Mouse (Mus musculus) lung, embryonic 15.5 days (tissue): ENCODE data around the gene Pole2. TPM values are rescaled to one million over a fixed set of nuclear protein-coding genes. Genes with fewer than 3 reads are reported as not detected.

Experiments used
- ATAC-seq: fragments of 200-750 bp; cut with Nextera tagmentation; 2 replicates; pipeline ENCODE4 v1.8.0; 2017; ENCODE audit warnings: moderate number of reproducible peaks, borderline replicate concordance; ENCODE audit not compliant: low FRiP score, low TSS enrichment; ENCODE audit errors: extremely low read depth
- H3K27ac ChIP-seq: fragments of 300-500 bp; sonication (generic); 2 replicates; pipeline ENCODE4 v1.5.1; 2015; ENCODE audit warnings: moderate library complexity, mild to moderate bottlenecking, inconsistent platforms
- H3K27me3 ChIP-seq: fragments of 300-500 bp; sonication (generic); 2 replicates; pipeline ENCODE4 v1.6.1; 2015; ENCODE audit warnings: inconsistent platforms
- H3K36me3 ChIP-seq: fragments of 300-500 bp; sonication (generic); 2 replicates; pipeline ENCODE4 v1.6.1; 2015; ENCODE audit warnings: inconsistent platforms
- H3K4me1 ChIP-seq: fragments of 300-500 bp; sonication (generic); 2 replicates; pipeline ENCODE4 v1.6.1; 2015; ENCODE audit warnings: inconsistent platforms
- H3K4me2 ChIP-seq: fragments of 300-500 bp; sonication (generic); 2 replicates; pipeline ENCODE4 v1.6.1; 2015; ENCODE audit warnings: inconsistent platforms, mild to moderate bottlenecking, moderate library complexity
- H3K4me3 ChIP-seq: fragments of 300-500 bp; sonication (generic); 2 replicates; pipeline ENCODE4 v1.5.1; 2015; ENCODE audit warnings: mild to moderate bottlenecking, inconsistent platforms
- H3K9ac ChIP-seq: fragments of 300-500 bp; sonication (generic); 2 replicates; pipeline ENCODE4 v1.6.1; 2015; ENCODE audit warnings: inconsistent platforms
- H3K9me3 ChIP-seq: fragments of 300-500 bp; sonication (generic); 2 replicates; pipeline ENCODE4 v1.6.1; 2016; ENCODE audit warnings: inconsistent platforms
- WGBS: fragments of 180-500 bp; shearing (Covaris S2); methylation state at CpG from one replicate; pipeline ENCODE4 v1.1.7; 2015; 5-methylcytosine and 5-hydroxymethylcytosine counted together
- polyA plus RNA-seq: library from polyadenylated mRNA; unstranded; fragments of >200 nt; fragmentation: Nextera tagmentation; extraction: Ambion mirVana; gene quantifications from 2 replicates; pipeline ENCODE4 v1.2.1, GENCODE M21; 2015

The Pole2 gene
- polyA plus RNA-seq, 1 experiment from 2014 or later, result 33.5 TPM

- Histone ChIP-seq H3K4me1 (peaks cover 19% of the 10 kb centered on the region), H3K36me3 (peaks cover 41% of the 10 kb centered on the region), H3K9me3 (no peaks in the 10 kb centered on the region), H3K9ac (no peak overlapping the region), H3K27me3 (no peaks in the 10 kb centered on the region), H3K4me3 (no peak overlapping the region), H3K4me2 (no peak overlapping the region), H3K27ac (no peak overlapping the region)
- no peak for ATAC-seq
- 61% methylated on average over 5 of the region's 5 CpGs for WGBS
Measured at GRCm38 (mm10) chr12:69186811-69187471, 41.1 kb downstream of the Pole2 start.

DNA sequence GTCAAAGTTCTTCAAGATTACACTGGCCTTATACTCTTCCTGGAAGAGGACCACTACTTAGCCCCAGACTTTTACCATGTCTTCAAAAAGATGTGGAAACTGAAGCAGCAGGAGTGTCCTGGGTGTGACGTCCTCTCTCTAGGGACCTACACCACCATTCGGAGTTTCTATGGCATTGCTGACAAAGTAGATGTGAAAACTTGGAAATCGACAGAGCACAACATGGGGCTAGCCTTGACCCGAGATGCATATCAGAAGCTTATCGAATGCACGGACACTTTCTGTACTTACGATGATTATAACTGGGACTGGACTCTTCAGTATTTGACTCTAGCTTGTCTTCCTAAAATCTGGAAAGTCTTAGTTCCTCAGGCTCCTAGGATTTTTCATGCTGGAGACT, 42.6 kb downstream of the Pole2 start:
- no peak for ATAC-seq

GRCm38 (mm10) chr12:69184342-69185295, 43.4 kb downstream of the Pole2 start:
- H3K4me2 ChIP-seq, result peak overlapping the region; percentile 74
- 2% methylated on average over 80 of the region's 86 CpGs for WGBS
- peak; percentile 76 for ATAC-seq
- peaks cover 30% of the 10 kb centered on the region for H3K36me3 ChIP-seq
- peak overlapping the region; percentile 69 for H3K4me3 ChIP-seq
- H3K27ac ChIP-seq, result peak overlapping the region; percentile 89
- H3K4me1 ChIP-seq, result peaks cover 19% of the 10 kb centered on the region
- H3K9me3 ChIP-seq, result no peaks in the 10 kb centered on the region
- H3K9ac ChIP-seq, result peak overlapping the region; percentile 88
- H3K27me3 ChIP-seq, result no peaks in the 10 kb centered on the region

More for the DNA sequence above, 42.6 kb downstream of the Pole2 start:
- Histone ChIP-seq H3K4me2 (peak overlapping the region; percentile 74), H3K4me1 (peaks cover 19% of the 10 kb centered on the region), H3K9ac (peak overlapping the region; percentile 88), H3K9me3 (no peaks in the 10 kb centered on the region), H3K27ac (no peak overlapping the region), H3K36me3 (peaks cover 38% of the 10 kb centered on the region), H3K27me3 (no peaks in the 10 kb centered on the region), H3K4me3 (peak overlapping the region; percentile 69)
- 73% methylated on average over 7 of the region's 7 CpGs for WGBS

DNA sequence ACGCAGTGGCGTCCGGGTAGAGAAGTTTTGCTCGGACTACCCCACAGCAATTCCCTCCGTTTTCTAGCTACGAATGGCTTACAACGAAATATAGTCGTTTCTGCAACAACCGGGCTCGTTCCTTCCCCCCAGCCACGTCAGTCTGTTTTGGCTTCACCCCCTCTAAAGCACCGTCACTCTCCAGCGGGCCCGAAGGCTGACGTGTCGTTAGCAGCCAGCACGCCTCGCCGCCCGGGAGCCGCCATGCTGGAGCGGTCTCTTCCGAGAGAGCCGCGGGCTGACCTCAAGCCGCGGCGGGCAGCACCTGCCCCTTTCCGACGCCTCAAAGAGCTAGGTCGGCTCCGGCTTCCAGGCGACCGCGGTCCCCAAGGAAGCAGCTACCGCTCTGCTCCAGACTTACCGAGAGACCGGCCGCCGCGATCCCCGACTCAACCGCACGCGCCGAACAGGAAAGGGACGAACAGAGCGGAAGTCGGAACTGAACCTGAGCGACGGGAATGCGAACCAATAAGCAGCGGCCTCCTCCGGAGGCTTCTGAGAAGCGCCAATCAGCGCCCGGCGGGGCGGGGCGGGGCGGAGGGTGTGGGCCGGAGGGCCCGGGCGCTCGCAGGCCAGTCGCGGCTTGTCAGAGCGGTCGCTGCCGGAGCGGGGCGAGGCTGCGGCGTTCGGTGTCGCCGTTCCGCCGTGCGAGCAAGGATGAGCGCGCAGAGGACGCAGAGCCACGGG, 44.2 kb downstream of the Pole2 start, which contains the start of the genes Rpl36al and Mgat2:
Gene Rpl36al, minus strand, starts transcription at position 501 of the 726 bp plus-strand sequence.
Gene Mgat2, plus strand, starts transcription at position 575 of the 726 bp plus-strand sequence.
- H3K27ac ChIP-seq, result peak within 1 kb of the TSS; percentile 89
- peak; percentile 99 for ATAC-seq
- under 1% methylated on average over 79 of the region's 84 CpGs for WGBS

GRCm38 (mm10) chr12:69181800-69182199, 46.2 kb downstream of the Pole2 start:
- H3K9ac ChIP-seq, result no peak overlapping the region
- ATAC-seq, result no peak
- H3K36me3 ChIP-seq, result peaks cover 12% of the 10 kb centered on the region
- H3K9me3 ChIP-seq, result no peaks in the 10 kb centered on the region
- WGBS, result 86% methylated on average over 4 of the region's 4 CpGs
- no peak overlapping the region for H3K4me2 ChIP-seq
- no peak overlapping the region for H3K4me3 ChIP-seq
- no peak overlapping the region for H3K27ac ChIP-seq
- peaks cover 12% of the 10 kb centered on the region for H3K4me1 ChIP-seq
- no peaks in the 10 kb centered on the region for H3K27me3 ChIP-seq

More for the DNA sequence above, 44.2 kb downstream of the Pole2 start, which contains the start of the genes Rpl36al and Mgat2:
- Histone ChIP-seq H3K36me3 (peaks cover 24% of the 10 kb centered on the region), H3K4me2 (peak within 1 kb of the TSS; percentile 74), H3K27me3 (no peaks in the 10 kb centered on the region), H3K4me3 (peak within 1 kb of the TSS; percentile 69), H3K9me3 (no peaks in the 10 kb centered on the region), H3K9ac (peak within 1 kb of the TSS; percentile 88), H3K4me1 (peaks cover 19% of the 10 kb centered on the region)

DNA sequence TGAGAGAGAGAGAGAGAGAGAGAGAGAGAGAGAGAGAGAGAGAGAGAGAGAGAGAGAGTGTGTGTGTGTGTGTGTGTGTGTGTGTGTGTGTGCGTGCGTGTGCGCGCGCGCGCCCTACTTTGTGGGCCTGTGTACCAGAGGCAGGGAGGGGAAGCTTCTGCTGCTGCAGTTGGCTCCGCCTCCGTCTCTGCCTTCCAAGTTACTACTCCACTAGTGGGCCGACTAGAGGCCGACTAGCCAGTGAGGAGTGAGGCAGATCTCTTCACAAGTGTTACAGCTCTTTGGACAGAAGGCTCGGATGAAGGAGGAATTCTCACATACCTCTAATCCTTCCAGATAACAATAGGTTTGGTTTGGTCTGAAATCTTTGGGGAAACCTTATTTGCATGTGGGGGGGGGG, 48.6 kb downstream of the Pole2 start:
- Histone ChIP-seq H3K27ac (no peak overlapping the region), H3K36me3 (peaks cover 21% of the 10 kb centered on the region), H3K4me2 (no peak overlapping the region), H3K27me3 (no peaks in the 10 kb centered on the region), H3K4me3 (no peak overlapping the region), H3K9me3 (no peaks in the 10 kb centered on the region), H3K9ac (no peak overlapping the region), H3K4me1 (no peaks in the 10 kb centered on the region)
- ATAC-seq, result no peak
- WGBS, result 72% methylated on average over 12 of the region's 12 CpGs

DNA sequence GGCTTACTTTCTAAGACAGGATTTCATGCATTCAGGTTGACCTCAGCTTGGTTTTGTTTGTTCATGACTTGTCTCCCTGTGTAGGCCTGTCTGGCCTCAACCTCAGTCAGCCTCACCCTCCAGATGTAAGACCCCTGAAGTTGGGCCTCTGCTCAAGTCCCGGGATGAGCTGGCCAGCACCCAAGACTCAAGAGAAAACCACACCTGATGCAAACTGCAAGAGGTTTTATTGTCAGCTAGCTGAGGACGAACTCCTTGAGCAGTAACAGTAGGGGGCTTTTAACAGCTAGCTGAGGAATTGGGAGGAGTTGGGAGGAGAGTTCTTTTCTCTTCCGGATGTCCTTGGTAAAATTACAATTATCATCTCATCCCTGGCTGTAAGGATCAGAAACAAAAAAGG, 50.5 kb downstream of the Pole2 start:
- Histone ChIP-seq H3K4me2 (no peak overlapping the region), H3K4me1 (no peaks in the 10 kb centered on the region), H3K9me3 (no peaks in the 10 kb centered on the region), H3K9ac (no peak overlapping the region), H3K36me3 (peaks cover 29% of the 10 kb centered on the region), H3K27ac (no peak overlapping the region), H3K27me3 (no peaks in the 10 kb centered on the region), H3K4me3 (no peak overlapping the region)
- no peak for ATAC-seq
- 78% methylated on average over 3 of the region's 3 CpGs for WGBS

DNA sequence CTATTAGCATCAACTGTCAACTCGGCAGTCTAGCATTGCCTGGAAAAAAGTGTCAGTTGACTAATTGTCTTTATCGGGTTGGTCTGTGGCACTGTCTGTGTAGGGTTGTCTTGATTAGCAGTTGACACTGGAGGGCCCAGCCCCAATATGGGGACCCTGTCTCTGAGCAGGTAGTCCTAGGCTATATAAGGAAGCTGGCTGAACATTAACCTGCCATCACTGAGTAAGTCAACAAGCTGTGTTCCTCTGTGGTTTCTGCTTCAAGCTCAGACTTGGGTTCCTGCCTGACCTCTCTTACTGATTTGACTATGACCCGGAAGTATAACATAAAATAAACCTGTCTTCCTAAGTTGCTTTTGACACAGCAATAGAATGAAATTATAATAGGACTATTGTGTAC, 52.0 kb downstream of the Pole2 start:
- peaks cover 23% of the 10 kb centered on the region for H3K36me3 ChIP-seq
- 89% methylated on average over 3 of the region's 3 CpGs for WGBS
- no peak for ATAC-seq

DNA sequence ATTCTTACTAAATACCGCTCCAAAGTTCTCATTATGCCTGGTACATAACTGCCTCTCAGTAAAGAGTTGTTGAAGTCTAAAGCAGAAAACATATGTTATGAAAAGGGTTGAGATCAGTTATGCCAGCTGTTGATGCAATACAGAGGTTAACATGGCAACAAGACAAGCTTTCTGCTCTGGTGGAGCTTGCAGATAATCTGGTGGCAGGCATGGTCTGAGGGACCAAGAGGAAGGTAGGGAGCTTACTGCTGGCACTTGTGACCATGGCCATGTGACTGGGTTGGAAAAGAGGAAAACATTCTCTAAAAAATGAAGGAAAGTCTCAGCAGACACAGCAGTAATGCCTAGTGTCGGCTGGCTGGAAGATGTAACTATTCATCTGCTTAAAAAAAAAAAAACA, 56.7 kb downstream of the Pole2 start:
- WGBS, result 93% methylated on average over 2 of the region's 2 CpGs
- no peak overlapping the region for H3K4me3 ChIP-seq

More for the DNA sequence above, 52.0 kb downstream of the Pole2 start:
- H3K27me3 ChIP-seq, result no peaks in the 10 kb centered on the region
- no peak overlapping the region for H3K9ac ChIP-seq
- H3K4me3 ChIP-seq, result no peak overlapping the region
- no peaks in the 10 kb centered on the region for H3K4me1 ChIP-seq
- H3K9me3 ChIP-seq, result no peaks in the 10 kb centered on the region
- no peak overlapping the region for H3K27ac ChIP-seq
- H3K4me2 ChIP-seq, result no peak overlapping the region

GRCm38 (mm10) chr12:69168461-69169106, 59.4 kb downstream of the Pole2 start, which contains the start of gene Lrr1:
Gene Lrr1 (plus strand): TSS chr12:69168814.
- Histone ChIP-seq H3K9me3 (no peaks in the 10 kb centered on the region), H3K4me3 (peak within 1 kb of the TSS; percentile 69), H3K4me1 (peaks cover 18% of the 10 kb centered on the region), H3K36me3 (peaks cover 11% of the 10 kb centered on the region), H3K27me3 (no peaks in the 10 kb centered on the region), H3K9ac (peak within 1 kb of the TSS; percentile 70), H3K4me2 (peak within 1 kb of the TSS; percentile 88), H3K27ac (peak within 1 kb of the TSS; percentile 69; the same call in 1 of the 2 replicates)
- ATAC-seq, result peak; percentile 90
- under 1% methylated on average over 40 of the region's 40 CpGs for WGBS

More for the DNA sequence above, 56.7 kb downstream of the Pole2 start:
- no peak for ATAC-seq
- Histone ChIP-seq H3K4me1 (peaks cover 18% of the 10 kb centered on the region), H3K27ac (no peak overlapping the region), H3K27me3 (no peaks in the 10 kb centered on the region), H3K36me3 (peaks cover 23% of the 10 kb centered on the region), H3K9me3 (no peaks in the 10 kb centered on the region), H3K9ac (no peak overlapping the region), H3K4me2 (no peak overlapping the region)
